Mouse (Mus musculus): ENCODE results near the gene Tpp1.

The Tpp1 gene

GRCm38 (mm10) chr7:105751491-105752433 lies at the start of gene Tpp1:
Tpp1 (minus strand) TSS chr7:105752235.
- DNase-seq (ENCODE audit: low read depth): peak; percentile 94

GRCm38 (mm10) chr7:105796972-105797371 lies 44.9 kb upstream of the Tpp1 start:
- no peak for DNase-seq (ENCODE audit: low read depth)

- DNase-seq (ENCODE audit: low read depth): no peak
Measured at GRCm38 (mm10) chr7:105795759-105796366, 43.8 kb upstream of the Tpp1 start.

GRCm38 (mm10) chr7:105793701-105794100 lies 41.7 kb upstream of the Tpp1 start:
- peak; percentile 52 for DNase-seq (ENCODE audit: low read depth)

- no peak for DNase-seq (ENCODE audit: low read depth)
Measured at GRCm38 (mm10) chr7:105791147-105791546, 39.1 kb upstream of the Tpp1 start.

GRCm38 (mm10) chr7:105787285-105788140 lies 35.5 kb upstream of the Tpp1 start, which contains the start of gene Dchs1:
Dchs1 (minus strand) TSS chr7:105787654.
- DNase-seq (ENCODE audit: low read depth): no peak

- no peak for DNase-seq (ENCODE audit: low read depth)
Measured at GRCm38 (mm10) chr7:105786506-105787284, 34.7 kb upstream of the Tpp1 start.

GRCm38 (mm10) chr7:105784556-105784955 lies 32.5 kb upstream of the Tpp1 start:
- no peak for DNase-seq (ENCODE audit: low read depth)

GRCm38 (mm10) chr7:105783861-105784260 lies 31.8 kb upstream of the Tpp1 start:
- DNase-seq (ENCODE audit: low read depth): peak; percentile 47

- DNase-seq (ENCODE audit: low read depth): peak; percentile 83
Measured at GRCm38 (mm10) chr7:105778553-105779265, 26.7 kb upstream of the Tpp1 start.

- peak; percentile 91 for DNase-seq (ENCODE audit: low read depth)
Measured at GRCm38 (mm10) chr7:105777797-105778552, 25.9 kb upstream of the Tpp1 start.

- no peak for DNase-seq (ENCODE audit: low read depth)
Measured at GRCm38 (mm10) chr7:105777316-105777715, 25.3 kb upstream of the Tpp1 start.

GRCm38 (mm10) chr7:105776026-105776425 lies 24.0 kb upstream of the Tpp1 start:
- DNase-seq (ENCODE audit: low read depth): no peak

- no peak for DNase-seq (ENCODE audit: low read depth)
Measured at GRCm38 (mm10) chr7:105774661-105775060, 22.6 kb upstream of the Tpp1 start.

- no peak for DNase-seq (ENCODE audit: low read depth)
Measured at GRCm38 (mm10) chr7:105773041-105773440, 21.0 kb upstream of the Tpp1 start.

GRCm38 (mm10) chr7:105772331-105772730 lies 20.3 kb upstream of the Tpp1 start:
- DNase-seq (ENCODE audit: low read depth): no peak

- peak; percentile 33 for DNase-seq (ENCODE audit: low read depth)
Measured at GRCm38 (mm10) chr7:105769959-105770358, 17.9 kb upstream of the Tpp1 start.

- no peak for DNase-seq (ENCODE audit: low read depth)
Measured at GRCm38 (mm10) chr7:105767729-105768165, 15.7 kb upstream of the Tpp1 start.

- no peak for DNase-seq (ENCODE audit: low read depth)
Measured at GRCm38 (mm10) chr7:105764331-105764730, 12.3 kb upstream of the Tpp1 start.
